Mouse (Mus musculus) retina, postnatal 7 days (tissue): ENCODE data around the gene Gm2115.

ENCODE experiments used
- DNase-seq: peaks from one replicate; pipeline ENCODE4 v3.0.0-alpha.2; 2012; ENCODE audit warnings: low read depth, low spot score

The Gm2115 gene

GRCm38 (mm10) chr7:84528796-84529533, at the start of gene Gm2115:
Gene Gm2115 (plus strand): TSS chr7:84528954.
- no peak for DNase-seq

DNA sequence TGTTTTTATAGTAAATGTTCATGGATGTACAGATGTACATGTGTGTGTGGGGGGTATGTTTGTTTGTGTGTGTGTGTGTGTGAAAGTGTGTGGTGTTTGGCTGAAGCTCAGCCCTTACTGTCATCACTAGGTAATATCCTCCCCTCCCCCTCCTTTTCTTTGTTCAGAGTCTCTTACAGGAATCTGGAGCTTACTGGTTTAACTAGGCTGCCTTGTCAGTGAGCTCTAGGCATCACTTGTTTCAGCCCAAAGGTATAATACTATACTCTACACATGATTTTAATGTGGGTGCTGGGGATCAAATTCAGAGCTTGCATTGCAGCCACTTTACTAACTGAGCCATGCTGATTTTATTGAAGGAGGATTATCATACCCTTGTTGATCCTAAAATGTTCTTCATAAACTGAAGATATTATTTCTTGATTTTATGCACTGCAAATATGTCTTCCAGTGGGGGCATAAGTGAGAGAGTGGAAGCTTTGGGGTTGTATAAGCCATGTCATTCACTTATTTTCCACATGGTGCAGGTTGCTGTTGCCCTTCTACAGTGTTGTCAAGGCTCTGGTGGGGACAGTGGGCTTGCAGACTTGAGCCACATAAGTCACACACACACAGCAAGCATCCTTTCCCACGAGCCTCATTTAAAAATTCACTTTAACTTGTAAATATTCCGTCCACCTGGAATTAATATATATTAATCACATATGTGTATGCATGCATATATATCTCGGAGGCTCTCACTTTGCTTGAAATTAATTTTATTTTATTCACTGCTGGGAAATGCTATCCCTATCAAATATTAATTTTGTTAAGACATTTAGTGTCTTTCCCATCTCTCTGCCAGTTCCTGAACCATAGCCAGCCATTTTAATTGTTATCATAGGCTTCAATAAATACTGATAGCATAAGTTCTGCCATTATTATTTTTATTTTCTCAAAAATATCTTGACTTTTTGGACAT, 45.0 kb upstream of the Gm2115 start:
- DNase-seq: no peak

DNA sequence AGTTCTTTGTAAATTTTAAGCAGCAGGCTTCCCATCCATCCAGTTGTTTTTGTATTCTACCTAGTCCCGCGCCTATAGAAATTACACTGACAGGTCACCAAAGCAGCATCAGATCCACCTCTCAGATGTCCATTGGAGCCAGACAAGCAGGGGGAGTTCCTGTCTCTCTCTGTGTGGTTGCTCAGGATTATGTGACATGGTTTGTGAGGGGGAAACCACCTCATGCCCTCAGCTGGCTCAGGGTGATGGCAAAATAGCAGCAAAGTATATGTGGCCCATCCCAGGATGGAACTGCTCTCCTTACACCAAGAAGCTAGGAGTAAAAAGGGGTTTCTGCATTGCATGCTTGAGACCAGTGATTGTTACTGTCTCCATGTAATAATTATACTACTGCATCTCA, 42.3 kb upstream of the Gm2115 start:
- no peak for DNase-seq

DNA sequence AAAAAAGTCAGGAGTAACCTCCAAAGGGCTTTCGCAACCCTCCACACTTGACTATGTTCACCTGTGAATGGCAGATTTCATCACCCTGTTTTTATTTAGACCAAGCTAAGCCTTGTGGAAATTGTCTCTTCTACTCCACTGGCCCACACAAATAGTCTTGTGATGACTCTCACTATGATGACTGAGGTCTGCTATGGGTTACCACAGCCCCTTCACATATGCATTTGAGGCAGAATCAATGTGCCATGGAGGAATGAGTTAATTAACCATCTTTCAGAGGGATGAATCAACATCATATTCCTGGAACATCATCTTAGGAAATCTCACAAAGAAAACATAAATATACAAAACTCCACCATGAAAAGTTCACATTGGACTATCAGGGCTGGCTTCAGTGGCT, 25.6 kb upstream of the Gm2115 start:
- DNase-seq: no peak

DNA sequence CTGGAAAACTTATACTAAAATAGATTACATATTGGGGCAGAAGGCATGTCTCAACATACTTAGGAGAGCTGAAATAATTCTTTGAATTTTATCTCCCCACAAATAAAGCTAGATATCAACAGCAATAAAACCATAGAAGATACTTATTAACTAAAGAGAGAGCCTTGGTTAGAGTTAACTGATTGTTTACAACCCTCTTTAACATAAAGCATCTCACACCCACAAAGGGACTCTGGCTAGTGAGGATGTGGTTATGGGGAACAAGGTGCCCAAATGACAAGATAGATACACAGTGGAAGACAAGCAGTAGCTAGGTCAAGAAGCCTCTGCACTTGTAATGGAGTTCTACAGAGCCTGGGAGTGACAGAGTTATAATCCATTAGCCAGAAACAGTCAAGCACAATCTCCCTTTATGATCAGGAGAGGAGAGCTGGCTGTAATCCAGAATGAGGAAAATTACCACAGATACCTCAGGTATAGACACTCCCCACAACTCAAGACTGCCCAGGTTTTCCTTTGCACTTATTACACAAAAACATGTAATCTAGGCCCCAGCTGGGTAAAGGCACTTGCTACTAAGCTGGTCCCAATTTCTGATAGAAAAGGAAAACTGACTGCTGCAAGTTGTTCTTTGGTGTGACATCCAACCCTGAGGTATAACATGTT, 10.1 kb upstream of the Gm2115 start:
- no peak for DNase-seq

GRCm38 (mm10) chr7:84521329-84521728, 7.4 kb upstream of the Gm2115 start:
- no peak for DNase-seq

GRCm38 (mm10) chr7:84522426-84522825, 6.3 kb upstream of the Gm2115 start:
- no peak for DNase-seq

DNA sequence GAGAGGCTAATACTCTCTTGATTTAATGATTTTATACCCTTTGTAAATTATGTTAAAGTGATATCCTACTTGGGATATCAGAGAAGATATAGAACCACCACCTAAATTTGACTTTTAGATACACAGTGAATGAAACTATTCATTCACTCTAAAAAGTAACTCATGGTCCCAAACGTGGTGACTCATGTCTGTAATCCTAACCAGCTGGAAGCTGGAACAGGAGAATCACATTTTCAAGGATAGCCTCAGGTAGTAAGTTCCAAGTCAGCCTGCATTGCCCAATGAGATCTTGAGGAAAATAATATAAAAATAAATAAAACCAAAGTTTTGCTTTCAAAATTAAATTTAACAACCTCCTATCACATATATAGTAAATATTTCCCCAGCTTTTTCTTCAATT, 2.6 kb upstream of the Gm2115 start:
- no peak for DNase-seq

DNA sequence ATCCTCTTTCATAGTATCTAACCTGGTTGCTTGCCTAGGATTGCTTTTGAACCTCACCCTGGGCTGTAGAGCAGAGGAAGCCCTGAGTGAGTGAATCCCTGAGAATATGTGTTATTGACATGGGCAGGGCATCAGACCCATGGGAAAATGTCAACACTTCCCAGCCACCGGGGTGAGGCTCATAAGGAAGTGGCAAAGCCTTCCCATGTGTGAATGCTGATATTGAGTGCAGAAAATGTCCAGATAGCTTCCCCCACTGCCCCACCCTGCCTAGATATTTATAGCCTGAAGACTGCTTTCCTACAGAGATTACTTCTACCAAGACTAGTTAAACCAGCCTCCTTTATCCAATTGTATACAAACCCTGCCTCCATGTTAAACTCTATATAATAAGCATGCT, 4.0 kb downstream of the Gm2115 start:
- DNase-seq: no peak

GRCm38 (mm10) chr7:84534632-84535031, 5.9 kb downstream of the Gm2115 start:
- DNase-seq: no peak

- DNase-seq: no peak
Observed at GRCm38 (mm10) chr7:84544946-84545345, 16.2 kb downstream of the Gm2115 start.

GRCm38 (mm10) chr7:84546667-84547066, 17.9 kb downstream of the Gm2115 start:
- DNase-seq: no peak

- no peak for DNase-seq
Observed at GRCm38 (mm10) chr7:84551472-84551871, 22.7 kb downstream of the Gm2115 start.

- DNase-seq: no peak
Observed at GRCm38 (mm10) chr7:84555294-84555693, 26.5 kb downstream of the Gm2115 start.

DNA sequence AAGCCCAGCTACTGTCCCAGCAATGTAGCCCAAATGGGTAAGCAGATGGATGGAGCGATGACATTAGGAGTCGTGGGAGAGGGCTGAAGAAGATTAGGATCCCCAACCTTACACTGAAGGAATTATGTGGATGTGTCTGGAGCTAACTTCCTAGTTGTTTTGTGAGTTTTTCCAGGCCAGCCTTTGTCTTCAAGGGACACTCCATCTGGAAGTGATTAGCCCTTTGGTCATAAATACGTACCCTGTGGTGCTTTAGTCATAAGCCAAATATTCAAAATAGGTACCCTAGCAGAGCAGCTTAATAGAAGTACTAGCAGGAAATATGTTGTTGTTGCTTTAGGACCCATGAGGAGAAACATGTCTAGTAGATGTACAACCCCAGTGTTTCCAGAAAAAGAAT, 28.6 kb downstream of the Gm2115 start:
- DNase-seq: no peak

DNA sequence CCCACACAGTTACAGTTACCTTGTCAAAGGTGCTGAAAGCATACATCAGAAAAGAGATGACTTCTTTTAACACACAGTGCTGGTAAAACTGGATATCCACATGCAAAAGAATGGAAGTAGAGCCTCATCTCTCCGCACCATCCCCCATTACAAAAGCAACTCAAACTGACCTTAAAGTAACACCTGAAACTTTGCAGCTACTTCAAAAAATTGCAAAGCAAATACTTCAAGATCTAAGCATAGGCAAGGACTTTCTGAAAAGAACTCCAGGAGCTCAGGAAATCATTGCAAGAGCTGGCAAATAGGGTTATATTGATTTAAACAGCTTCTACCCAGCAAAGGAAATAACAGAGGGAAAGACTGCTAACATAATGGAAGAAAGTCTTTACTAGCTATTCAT, 31.7 kb downstream of the Gm2115 start:
- no peak for DNase-seq

DNA sequence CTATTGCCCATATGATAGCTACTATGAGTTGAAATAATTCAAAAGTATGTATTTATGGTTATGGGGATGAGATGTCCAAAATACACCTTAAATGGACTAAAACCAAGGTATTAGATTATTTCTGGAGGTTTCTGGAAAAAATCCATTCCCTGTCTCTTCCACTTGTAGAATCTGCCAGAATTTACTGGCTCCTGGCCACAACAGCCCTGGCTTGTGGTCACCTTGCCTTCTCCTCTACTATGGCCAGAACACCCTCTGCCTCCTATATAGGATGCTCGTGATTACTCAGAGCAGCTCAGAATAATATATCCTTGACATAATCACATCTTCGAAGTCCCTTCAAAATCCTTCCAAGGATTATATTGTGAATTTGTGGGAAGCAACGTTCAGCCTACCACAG, 35.5 kb downstream of the Gm2115 start:
- DNase-seq: no peak

GRCm38 (mm10) chr7:84566200-84566599, 37.4 kb downstream of the Gm2115 start:
- no peak for DNase-seq

DNA sequence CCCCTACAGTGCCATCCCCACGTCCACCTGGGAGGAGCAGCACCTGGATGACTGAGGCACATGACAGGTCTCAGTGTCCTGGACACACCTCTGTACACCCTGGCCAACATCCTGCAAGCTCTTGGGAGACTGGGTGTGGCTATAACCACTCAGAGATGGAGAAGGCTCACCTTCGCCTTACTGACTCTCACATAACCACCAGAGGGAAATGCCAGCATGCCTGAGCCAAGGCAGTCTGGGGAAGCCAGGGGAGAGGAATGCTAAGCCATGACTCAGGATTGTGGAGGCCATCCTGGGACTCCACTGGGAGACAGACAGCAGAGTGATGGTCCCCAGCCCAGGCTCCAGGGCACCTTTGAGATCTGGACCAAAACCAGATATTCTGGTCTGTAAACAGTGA, 48.3 kb downstream of the Gm2115 start:
- DNase-seq: no peak

GRCm38 (mm10) chr7:84578841-84579240, 50.1 kb downstream of the Gm2115 start:
- no peak for DNase-seq

- DNase-seq: no peak
Observed at GRCm38 (mm10) chr7:84579769-84580168, 51.0 kb downstream of the Gm2115 start.

DNA sequence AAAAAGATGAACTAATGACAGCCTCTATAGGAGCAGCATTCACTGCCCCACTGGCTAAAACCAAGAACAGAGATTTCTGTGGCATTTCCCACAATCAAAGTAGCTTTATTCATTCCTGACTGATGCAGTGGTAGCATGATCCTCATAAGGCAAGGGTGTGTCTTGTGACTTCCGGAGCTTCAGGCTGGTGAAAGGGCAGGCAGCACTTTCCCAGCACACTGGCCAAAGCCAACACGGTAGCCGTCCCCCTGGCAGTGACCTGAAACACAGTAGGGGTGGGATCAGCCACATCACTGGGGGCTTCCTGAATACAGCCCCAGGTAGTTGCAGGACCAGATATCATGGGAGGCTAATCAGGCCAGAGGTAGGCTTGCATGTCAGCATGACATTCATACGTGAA, 56.3 kb downstream of the Gm2115 start:
- DNase-seq: no peak
